Mouse (Mus musculus) heart, embryonic 10.5 days (tissue): ENCODE results near the gene Hcls1. TPM values are rescaled to one million over a fixed set of nuclear protein-coding genes. Genes with fewer than 3 reads are reported as not detected.

ENCODE experiments used
- DNase-seq: peaks from one replicate; pipeline ENCODE4 v3.0.0-alpha.2; 2017; ENCODE audit warnings: low spot score
- H3K27ac ChIP-seq: fragments of 300-500 bp; sonication (generic); 2 replicates; pipeline ENCODE4 v1.5.1; 2016; ENCODE audit warnings: mild to moderate bottlenecking
- H3K27me3 ChIP-seq: fragments of 300-500 bp; sonication (generic); 2 replicates; pipeline ENCODE4 v1.6.1; 2016; ENCODE audit warnings: mild to moderate bottlenecking; ENCODE audit not compliant: poor library complexity, insufficient read depth, severe bottlenecking
- H3K36me3 ChIP-seq: fragments of 300-500 bp; sonication (generic); 2 replicates; pipeline ENCODE4 v1.6.1; 2016; ENCODE audit warnings: mild to moderate bottlenecking, moderate library complexity
- H3K4me1 ChIP-seq: fragments of 300-500 bp; sonication (generic); 2 replicates; pipeline ENCODE4 v1.6.1; 2016; ENCODE audit warnings: mild to moderate bottlenecking
- H3K4me3 ChIP-seq: fragments of 300-500 bp; sonication (generic); 2 replicates; pipeline ENCODE4 v1.5.1; 2016; ENCODE audit warnings: mild to moderate bottlenecking, moderate library complexity
- H3K9me3 ChIP-seq: fragments of 300-500 bp; sonication (generic); 2 replicates; pipeline ENCODE4 v1.6.1; 2016; ENCODE audit warnings: mild to moderate bottlenecking, moderate library complexity
- WGBS: fragments of 180-500 bp; shearing (Covaris S2); methylation state at CpG from one replicate; pipeline ENCODE4 v1.1.7; 2016; 5-methylcytosine and 5-hydroxymethylcytosine counted together
- polyA plus RNA-seq: library from polyadenylated mRNA; unstranded; fragments of >200 nt; fragmentation: Nextera tagmentation; extraction: Ambion mirVana; gene quantifications from 2 replicates; pipeline ENCODE4 v1.2.1, GENCODE M21; 2016

Gene Hcls1
- polyA plus RNA-seq, 1 experiment from 2014 or later, result 3.8 TPM

- H3K36me3 ChIP-seq, result peaks cover 56% of the 10 kb centered on the region
These were observed 2.2 kb upstream of the Hcls1 start for GRCm38 (mm10) chr16:36932546-36932945.

GRCm38 (mm10) chr16:36934131-36934840 is 497 bp upstream of the Hcls1 start:
- H3K4me3 ChIP-seq, result no peak overlapping the region
- no peaks in the 10 kb centered on the region for H3K9me3 ChIP-seq
- peaks cover 39% of the 10 kb centered on the region for H3K36me3 ChIP-seq
- 56% methylated on average over 6 of the region's 6 CpGs for WGBS
- no peaks in the 10 kb centered on the region for H3K27me3 ChIP-seq
- no peak for DNase-seq
- no peak overlapping the region for H3K27ac ChIP-seq
- no peaks in the 10 kb centered on the region for H3K4me1 ChIP-seq

More at GRCm38 (mm10) chr16:36932546-36932945, 2.2 kb upstream of the Hcls1 start:
- WGBS, result 86% methylated on average over 6 of the region's 6 CpGs
- Histone ChIP-seq H3K9me3 (no peaks in the 10 kb centered on the region), H3K27me3 (no peaks in the 10 kb centered on the region), H3K27ac (no peak overlapping the region), H3K4me3 (no peak overlapping the region), H3K4me1 (no peaks in the 10 kb centered on the region)
- DNase-seq, result no peak

GRCm38 (mm10) chr16:36935814-36936213 is 1.0 kb downstream of the Hcls1 start:
- Histone ChIP-seq H3K36me3 (peaks cover 24% of the 10 kb centered on the region), H3K9me3 (no peaks in the 10 kb centered on the region), H3K27ac (no peak overlapping the region), H3K4me1 (no peaks in the 10 kb centered on the region), H3K27me3 (no peaks in the 10 kb centered on the region), H3K4me3 (no peak overlapping the region)
- WGBS, result 85% methylated on average over 3 of the region's 3 CpGs
- no peak for DNase-seq

DNA sequence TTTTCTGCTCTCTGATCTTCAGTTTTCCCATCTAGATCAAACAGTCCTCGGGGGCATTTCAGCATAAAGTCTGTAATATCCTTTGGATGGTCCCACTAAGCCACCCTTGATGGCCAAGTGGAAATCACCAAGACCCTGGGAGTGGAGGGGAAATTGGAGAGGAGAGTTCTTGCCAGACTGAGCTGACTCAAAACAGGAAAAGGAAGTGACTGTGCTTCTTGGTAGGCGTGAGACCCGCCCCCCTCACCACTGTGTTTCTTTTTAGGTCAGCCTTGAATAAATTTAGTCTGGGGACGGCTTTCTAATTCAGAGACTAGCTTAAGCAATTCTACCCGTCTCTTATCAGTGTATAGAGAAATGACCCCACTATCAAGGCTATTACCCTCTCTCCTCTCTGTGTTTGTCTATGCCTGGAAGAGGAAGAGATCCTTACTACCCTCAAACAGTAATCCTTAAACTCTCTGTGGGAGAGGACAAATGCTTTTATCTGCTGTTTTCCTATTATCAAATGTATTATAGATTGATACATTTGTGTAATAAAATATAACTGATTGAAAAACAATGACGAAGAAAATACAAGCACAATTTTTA is 6.4 kb downstream of the Hcls1 start:
- Histone ChIP-seq H3K27me3 (no peaks in the 10 kb centered on the region), H3K4me1 (no peaks in the 10 kb centered on the region), H3K36me3 (no peaks in the 10 kb centered on the region), H3K4me3 (no peak overlapping the region), H3K9me3 (no peaks in the 10 kb centered on the region), H3K27ac (no peak overlapping the region)
- WGBS, result 68% methylated on average over 6 of the region's 6 CpGs
- DNase-seq, result no peak

DNA sequence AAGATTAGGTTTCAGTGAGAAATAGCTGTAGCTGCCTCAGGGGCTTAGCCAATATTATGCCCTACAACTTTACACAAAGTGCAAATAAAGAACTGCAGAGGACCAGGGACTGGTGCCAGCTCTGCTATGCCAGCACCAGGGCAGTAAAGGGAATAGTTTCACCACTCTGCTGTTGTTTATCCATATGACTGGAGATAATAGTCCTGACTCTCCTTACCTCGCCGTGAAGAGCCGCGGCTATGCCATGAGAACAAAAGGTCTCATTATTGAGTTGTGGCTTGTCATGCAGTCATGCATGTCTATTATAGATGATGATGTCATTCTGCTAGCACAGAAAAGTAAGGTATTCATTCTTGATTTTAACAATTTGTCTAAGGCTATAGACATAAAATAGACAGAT is 7.1 kb downstream of the Hcls1 start:
- H3K36me3 ChIP-seq, result no peaks in the 10 kb centered on the region
- no peaks in the 10 kb centered on the region for H3K4me1 ChIP-seq
- no peak overlapping the region for H3K4me3 ChIP-seq
- 79% methylated on average over 4 of the region's 4 CpGs for WGBS
- no peaks in the 10 kb centered on the region for H3K9me3 ChIP-seq
- no peak overlapping the region for H3K27ac ChIP-seq
- no peak for DNase-seq
- no peaks in the 10 kb centered on the region for H3K27me3 ChIP-seq

GRCm38 (mm10) chr16:36943591-36943990 is 8.8 kb downstream of the Hcls1 start:
- no peak for DNase-seq
- 86% methylated on average over 3 of the region's 3 CpGs for WGBS
- H3K27ac ChIP-seq, result no peak overlapping the region
- H3K36me3 ChIP-seq, result no peaks in the 10 kb centered on the region
- H3K4me1 ChIP-seq, result no peaks in the 10 kb centered on the region
- no peaks in the 10 kb centered on the region for H3K9me3 ChIP-seq
- no peaks in the 10 kb centered on the region for H3K27me3 ChIP-seq
- no peak overlapping the region for H3K4me3 ChIP-seq

DNA sequence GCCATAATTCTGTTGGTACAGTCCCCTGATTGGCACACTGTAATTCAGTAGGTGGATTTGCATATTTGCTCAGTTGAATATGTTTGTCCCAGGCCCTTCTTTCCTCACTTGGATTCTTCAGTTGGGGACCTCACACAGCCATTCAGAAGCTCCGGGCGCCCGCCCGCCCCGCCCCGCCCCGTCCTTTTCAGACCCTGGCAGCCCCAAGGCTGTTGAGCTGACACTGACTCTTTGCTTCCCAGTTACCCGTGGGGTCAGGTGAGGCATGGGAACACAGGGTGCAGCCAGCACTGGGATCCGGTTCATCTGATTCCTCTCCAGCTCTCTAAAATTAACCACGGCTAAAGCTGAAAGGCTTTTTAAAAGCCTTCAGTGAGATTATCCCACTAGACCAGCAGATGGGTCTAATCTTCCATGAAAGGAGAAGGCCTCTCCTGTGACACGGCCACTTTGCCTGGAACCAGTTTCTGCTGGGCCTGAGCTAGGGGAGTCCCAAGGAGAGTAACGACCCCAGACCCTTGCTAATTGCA is 10.2 kb downstream of the Hcls1 start:
- no peak for DNase-seq
- Histone ChIP-seq H3K27ac (no peak overlapping the region), H3K27me3 (no peaks in the 10 kb centered on the region), H3K4me1 (no peaks in the 10 kb centered on the region), H3K9me3 (no peaks in the 10 kb centered on the region), H3K4me3 (no peak overlapping the region), H3K36me3 (no peaks in the 10 kb centered on the region)
- 62% methylated on average over 12 of the region's 12 CpGs for WGBS

DNA sequence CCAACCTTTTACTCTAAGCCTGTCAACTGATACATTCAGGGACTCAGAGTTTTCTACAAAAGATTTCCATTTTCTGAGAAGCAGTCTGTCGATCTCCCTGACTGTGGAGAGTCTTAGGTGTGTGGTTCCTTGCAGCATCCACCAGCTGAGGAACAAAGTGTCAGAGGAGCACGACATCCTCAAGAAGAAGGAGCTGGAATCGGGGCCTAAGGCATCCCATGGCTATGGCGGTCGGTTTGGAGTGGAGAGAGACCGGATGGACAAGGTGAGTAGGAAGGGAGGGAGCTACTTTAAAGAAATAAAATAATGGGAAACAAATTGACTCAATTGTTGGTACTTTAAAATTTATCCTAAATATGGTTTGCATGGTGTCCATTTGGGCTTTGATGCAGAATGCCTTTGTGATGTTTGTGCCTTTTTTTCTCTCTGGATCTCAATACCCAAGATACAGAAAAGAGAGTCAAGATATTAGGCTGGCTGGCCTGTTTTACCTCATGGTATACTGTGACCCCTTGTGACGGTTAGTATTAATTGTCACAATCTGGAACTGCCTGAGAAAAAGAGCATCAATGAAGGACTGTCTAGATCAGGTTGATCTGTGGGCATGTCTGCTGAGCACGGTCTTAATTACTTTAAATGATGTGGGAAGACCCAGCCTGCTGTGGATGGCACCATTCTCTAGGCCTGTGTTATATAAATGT is 11.8 kb downstream of the Hcls1 start:
- H3K4me1 ChIP-seq, result no peaks in the 10 kb centered on the region
- WGBS, result 81% methylated on average over 8 of the region's 8 CpGs
- peak; percentile 45 for DNase-seq

GRCm38 (mm10) chr16:36947646-36948197 is 12.9 kb downstream of the Hcls1 start:
- H3K36me3 ChIP-seq, result no peaks in the 10 kb centered on the region
- H3K4me1 ChIP-seq, result no peaks in the 10 kb centered on the region
- H3K27ac ChIP-seq, result no peak overlapping the region
- no peak overlapping the region for H3K4me3 ChIP-seq
- 64% methylated on average over 4 of the region's 4 CpGs for WGBS
- no peaks in the 10 kb centered on the region for H3K9me3 ChIP-seq
- no peaks in the 10 kb centered on the region for H3K27me3 ChIP-seq
- peak; percentile 16 for DNase-seq

More for the DNA sequence above, 11.8 kb downstream of the Hcls1 start:
- Histone ChIP-seq H3K27ac (no peak overlapping the region), H3K36me3 (no peaks in the 10 kb centered on the region), H3K9me3 (no peaks in the 10 kb centered on the region), H3K4me3 (no peak overlapping the region), H3K27me3 (no peaks in the 10 kb centered on the region)

- no peaks in the 10 kb centered on the region for H3K4me1 ChIP-seq
- no peaks in the 10 kb centered on the region for H3K27me3 ChIP-seq
- H3K36me3 ChIP-seq, result no peaks in the 10 kb centered on the region
- WGBS, result 63% methylated on average over 8 of the region's 8 CpGs
- no peaks in the 10 kb centered on the region for H3K9me3 ChIP-seq
- no peak overlapping the region for H3K4me3 ChIP-seq
- DNase-seq, result peak; percentile 45
- no peak overlapping the region for H3K27ac ChIP-seq
These were observed 15.0 kb downstream of the Hcls1 start for GRCm38 (mm10) chr16:36949614-36950336.

GRCm38 (mm10) chr16:36951029-36951428 is 16.2 kb downstream of the Hcls1 start:
- Histone ChIP-seq H3K9me3 (no peaks in the 10 kb centered on the region), H3K27me3 (no peaks in the 10 kb centered on the region), H3K27ac (no peak overlapping the region), H3K4me1 (no peaks in the 10 kb centered on the region), H3K4me3 (no peak overlapping the region), H3K36me3 (no peaks in the 10 kb centered on the region)
- WGBS, result 60% methylated on average over 4 of the region's 4 CpGs
- DNase-seq, result peak; percentile 31

- DNase-seq, result peak; percentile 53
- Histone ChIP-seq H3K27ac (no peak overlapping the region), H3K36me3 (no peaks in the 10 kb centered on the region), H3K9me3 (no peaks in the 10 kb centered on the region), H3K4me1 (no peaks in the 10 kb centered on the region), H3K27me3 (no peaks in the 10 kb centered on the region), H3K4me3 (no peak overlapping the region)
- 75% methylated on average over 11 of the region's 11 CpGs for WGBS
These were observed 20.3 kb downstream of the Hcls1 start for GRCm38 (mm10) chr16:36955106-36955505.
